Mouse (Mus musculus): ENCODE measurements at regions not wholly inside any gene's neighbourhood (a gene's known extent, or its start where the extent isn't known, plus 50 kb on each side); places are given as distances from the start of the nearest gene placed in this dataset.

DNA sequence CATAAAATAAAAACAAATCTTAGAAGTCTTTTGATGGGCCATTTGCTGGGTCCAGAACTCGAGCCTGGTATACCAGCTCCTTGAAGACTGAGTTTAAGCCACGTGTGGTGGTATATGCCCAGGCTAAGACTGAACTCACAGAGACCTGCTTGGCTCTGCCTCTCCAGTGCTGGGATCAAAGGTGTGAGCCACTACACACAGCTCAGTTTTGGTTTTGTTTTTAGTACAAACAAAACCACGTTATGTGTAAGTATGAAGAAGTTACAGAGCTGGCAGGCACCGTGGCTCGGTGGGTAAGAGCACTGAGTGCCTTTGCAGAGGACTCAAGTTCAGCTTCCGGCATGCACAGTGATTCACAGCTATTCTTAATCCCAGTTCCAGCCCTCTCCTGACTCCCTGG is 75.6 kb downstream of the Wdr5 start:
- DNase-seq (ENCODE audit: low spot score), result no peak
- Histone ChIP-seq H3K9me3 (no peaks in the 10 kb centered on the region), H3K4me3 (no peak overlapping the region), H3K27ac (no peak overlapping the region), H3K36me3 (no peaks in the 10 kb centered on the region), H3K4me1 (peaks cover 11% of the 10 kb centered on the region), H3K27me3 (ENCODE audit: insufficient read depth, poor library complexity, severe bottlenecking) (peaks cover 41% of the 10 kb centered on the region)
- WGBS, result 80% methylated on average over 6 of the region's 6 CpGs

DNA sequence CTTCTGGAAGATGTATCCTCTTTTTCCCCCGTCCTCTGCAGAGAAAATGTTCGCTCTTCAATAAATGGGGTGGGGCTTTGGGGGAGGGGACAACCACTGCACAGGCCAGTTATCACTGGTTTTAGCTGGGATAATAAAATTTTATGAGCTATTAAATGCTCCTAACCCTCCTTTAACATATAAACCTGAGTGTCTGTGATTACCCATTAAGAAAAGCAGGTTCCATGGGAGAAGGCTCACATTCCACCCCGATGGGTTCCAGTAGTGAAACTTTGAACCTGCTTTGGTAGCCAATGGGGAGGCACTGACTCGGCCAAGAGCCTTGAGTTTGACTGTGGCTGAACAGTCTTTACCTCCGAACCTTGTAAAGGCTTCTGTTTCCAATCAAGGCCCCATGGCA is 76.7 kb downstream of the Wdr5 start:
- no peak overlapping the region for H3K27ac ChIP-seq
- H3K9me3 ChIP-seq, result no peaks in the 10 kb centered on the region
- 81% methylated on average over 5 of the region's 5 CpGs for WGBS
- no peak overlapping the region for H3K4me3 ChIP-seq
- DNase-seq (ENCODE audit: low spot score), result no peak
- peaks cover 52% of the 10 kb centered on the region for H3K27me3 ChIP-seq (ENCODE audit: insufficient read depth, poor library complexity, severe bottlenecking)
- no peaks in the 10 kb centered on the region for H3K36me3 ChIP-seq
- peaks cover 20% of the 10 kb centered on the region for H3K4me1 ChIP-seq

DNA sequence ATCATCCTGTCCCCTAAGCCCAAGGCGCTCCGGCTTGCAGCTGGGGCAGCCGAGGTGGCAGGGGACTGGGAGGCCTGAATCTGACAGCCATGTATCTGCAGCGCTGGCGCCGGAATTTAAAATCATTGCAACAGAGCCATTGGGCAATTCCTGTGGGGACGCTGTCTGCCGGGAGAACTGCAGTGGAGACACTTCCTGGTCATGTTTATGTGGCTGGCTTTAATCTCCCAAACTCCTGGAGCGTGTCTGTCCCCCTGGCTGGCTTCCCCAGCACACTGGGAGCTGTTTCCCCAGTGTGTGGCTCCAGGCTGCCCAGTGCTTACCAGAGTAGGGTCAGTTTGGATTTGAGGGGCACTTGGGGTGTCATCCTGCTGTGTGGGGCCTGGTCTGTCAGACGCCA is 78.4 kb downstream of the Wdr5 start:
- WGBS, result 39% methylated on average over 10 of the region's 10 CpGs
- Histone ChIP-seq H3K27me3 (ENCODE audit: insufficient read depth, poor library complexity, severe bottlenecking) (peaks cover 59% of the 10 kb centered on the region), H3K4me1 (peaks cover 20% of the 10 kb centered on the region), H3K4me3 (no peak overlapping the region), H3K27ac (peak overlapping the region; percentile 50; the same call in 1 of the 2 replicates), H3K36me3 (no peaks in the 10 kb centered on the region), H3K9me3 (peaks cover 8% of the 10 kb centered on the region; the same call in 1 of the 2 replicates)
- no peak for DNase-seq (ENCODE audit: low spot score)

DNA sequence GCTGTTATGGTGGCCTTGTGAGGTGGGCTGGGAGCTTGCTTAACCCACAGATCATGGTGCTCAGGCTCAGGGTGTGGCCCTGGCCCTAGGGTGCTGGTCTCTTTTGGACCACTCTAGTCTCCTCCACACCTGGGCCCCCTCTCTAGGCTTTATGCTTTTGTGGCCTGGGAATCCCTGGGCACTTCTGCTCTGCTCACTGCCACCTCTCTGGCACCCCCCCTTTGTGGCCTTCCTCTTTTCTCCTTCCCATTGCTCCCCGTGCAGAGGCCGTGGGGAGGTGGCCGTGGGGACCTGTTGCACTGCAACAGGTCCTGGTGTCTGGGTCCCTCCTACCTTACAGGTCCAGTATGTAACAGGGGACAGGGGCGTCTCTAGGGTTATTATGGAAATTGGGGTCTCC is 80.3 kb downstream of the Wdr5 start:
- Histone ChIP-seq H3K27me3 (ENCODE audit: insufficient read depth, poor library complexity, severe bottlenecking) (peaks cover 75% of the 10 kb centered on the region), H3K27ac (no peak overlapping the region), H3K4me3 (no peak overlapping the region), H3K4me1 (peaks cover 20% of the 10 kb centered on the region), H3K36me3 (no peaks in the 10 kb centered on the region), H3K9me3 (peaks cover 8% of the 10 kb centered on the region; the same call in 1 of the 2 replicates)
- 64% methylated on average over 4 of the region's 4 CpGs for WGBS
- no peak for DNase-seq (ENCODE audit: low spot score)

DNA sequence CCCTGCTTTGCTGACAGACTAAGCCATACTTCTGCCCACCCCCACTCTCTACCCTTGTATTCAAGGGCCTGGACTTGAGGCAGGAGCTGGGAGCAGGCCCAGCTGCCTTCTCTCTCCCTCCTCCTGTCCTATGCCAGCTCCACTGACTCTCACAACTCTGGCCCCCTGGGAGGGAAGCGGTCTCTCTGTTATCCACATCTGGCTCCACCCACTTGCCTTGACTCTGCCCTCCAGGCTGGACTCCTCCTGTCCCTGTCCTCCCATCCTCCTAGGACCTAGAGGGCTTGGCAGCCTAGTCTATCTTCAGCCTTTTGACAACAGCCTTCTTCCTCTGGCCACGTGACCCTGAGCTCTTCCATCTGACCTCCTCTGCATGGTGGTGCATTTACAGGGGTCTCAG is 80.0 kb upstream of the Rxra start:
- no peak for DNase-seq (ENCODE audit: low spot score)
- 28% methylated on average over 2 of the region's 2 CpGs for WGBS
- Histone ChIP-seq H3K4me3 (no peak overlapping the region), H3K4me1 (peaks cover 20% of the 10 kb centered on the region), H3K36me3 (no peaks in the 10 kb centered on the region), H3K27ac (no peak overlapping the region), H3K9me3 (peaks cover 8% of the 10 kb centered on the region; the same call in 1 of the 2 replicates), H3K27me3 (ENCODE audit: insufficient read depth, poor library complexity, severe bottlenecking) (peaks cover 84% of the 10 kb centered on the region)

DNA sequence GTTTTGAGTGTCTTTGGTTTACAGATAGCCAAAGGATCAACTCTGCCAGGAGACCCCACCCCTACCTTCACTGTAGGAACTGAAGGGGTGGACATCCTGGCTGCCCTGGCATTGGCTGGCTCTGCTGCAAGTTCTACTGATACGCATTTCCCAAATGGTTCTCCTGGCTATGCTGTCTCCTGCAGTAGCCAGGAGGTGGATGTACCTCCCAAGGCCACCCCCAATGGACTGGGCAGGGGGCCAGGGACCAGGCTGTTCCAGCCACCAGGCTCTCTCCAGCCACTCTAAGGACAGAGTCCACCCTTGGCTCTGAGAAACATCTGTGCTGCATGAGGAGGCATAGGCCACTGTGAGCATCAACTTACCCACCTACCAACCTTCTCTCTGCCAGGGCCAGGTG is 79.3 kb upstream of the Rxra start:
- no peak overlapping the region for H3K4me3 ChIP-seq
- DNase-seq (ENCODE audit: low spot score), result no peak
- H3K36me3 ChIP-seq, result no peaks in the 10 kb centered on the region
- WGBS, result 80% methylated on average over 1 of the region's 1 CpGs
- peaks cover 88% of the 10 kb centered on the region for H3K27me3 ChIP-seq (ENCODE audit: insufficient read depth, poor library complexity, severe bottlenecking)
- peaks cover 8% of the 10 kb centered on the region; the same call in 1 of the 2 replicates for H3K9me3 ChIP-seq
- no peak overlapping the region for H3K27ac ChIP-seq
- peaks cover 20% of the 10 kb centered on the region for H3K4me1 ChIP-seq

DNA sequence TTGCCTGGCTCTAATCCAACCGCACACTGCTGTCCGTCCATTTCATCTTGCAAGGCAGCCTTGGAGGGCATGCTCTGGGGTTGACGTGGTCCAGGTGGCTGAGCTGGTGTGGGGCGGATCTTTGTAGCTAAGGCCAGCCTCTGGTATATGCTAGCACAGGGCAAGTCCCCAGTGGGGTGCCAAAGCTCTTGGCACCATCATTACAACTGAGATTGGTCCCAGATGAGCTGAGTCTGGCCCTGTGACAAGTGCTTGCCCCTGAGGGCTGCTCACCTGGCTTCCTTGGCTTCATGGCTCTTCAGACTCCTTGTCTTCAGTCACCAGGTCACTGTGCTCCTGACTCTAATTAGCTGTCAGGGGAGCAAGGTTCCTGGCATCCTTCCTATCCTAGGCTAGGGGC is 78.3 kb upstream of the Rxra start:
- Histone ChIP-seq H3K36me3 (no peaks in the 10 kb centered on the region), H3K4me3 (no peak overlapping the region), H3K9me3 (peaks cover 8% of the 10 kb centered on the region; the same call in 1 of the 2 replicates), H3K27me3 (ENCODE audit: insufficient read depth, poor library complexity, severe bottlenecking) (peaks cover 90% of the 10 kb centered on the region), H3K27ac (no peak overlapping the region), H3K4me1 (peaks cover 18% of the 10 kb centered on the region)
- 78% methylated on average over 4 of the region's 4 CpGs for WGBS
- DNase-seq (ENCODE audit: low spot score), result no peak

DNA sequence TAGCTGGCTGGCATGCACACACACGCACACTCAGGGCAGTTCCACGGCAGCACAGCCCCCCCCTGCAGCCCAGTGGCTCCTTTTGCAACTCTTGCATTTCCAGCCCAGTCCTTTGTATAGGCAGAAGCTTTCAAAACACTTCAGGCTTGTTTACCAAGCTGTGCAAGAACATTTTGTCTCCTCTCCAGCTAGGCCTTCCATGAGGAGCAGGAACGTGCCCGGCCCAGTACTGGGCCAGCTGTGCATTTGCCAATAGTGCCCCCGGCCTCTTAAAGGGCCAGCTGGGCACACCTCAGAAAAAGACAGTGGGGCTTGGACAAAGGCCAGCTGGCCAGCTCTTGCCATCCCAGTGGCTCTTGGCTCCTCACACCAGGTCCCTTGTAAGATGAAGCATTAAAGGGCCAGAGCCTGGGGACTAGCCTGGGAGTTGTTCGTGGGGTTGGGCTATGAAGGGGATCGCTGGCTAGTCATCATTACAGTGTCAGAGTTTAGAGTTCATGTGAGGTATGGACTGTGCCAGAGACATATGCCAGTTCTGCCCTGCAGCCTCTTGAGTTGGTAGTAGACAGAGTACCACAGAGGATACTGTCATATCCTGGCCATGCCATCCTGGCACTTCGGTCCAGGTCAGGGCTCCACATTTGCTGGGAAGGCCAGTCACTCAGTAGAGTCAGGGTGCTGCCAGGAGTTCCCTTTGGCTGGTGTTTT is 77.0 kb upstream of the Rxra start:
- no peak for DNase-seq (ENCODE audit: low spot score)
- H3K4me1 ChIP-seq, result 0 out of 2 replicates have a peak, but pooled peaks cover 14% of the 10 kb centered on the region
- H3K27ac ChIP-seq, result no peak overlapping the region
- peaks cover 96% of the 10 kb centered on the region for H3K27me3 ChIP-seq (ENCODE audit: insufficient read depth, poor library complexity, severe bottlenecking)
- no peaks in the 10 kb centered on the region for H3K36me3 ChIP-seq
- peaks cover 8% of the 10 kb centered on the region; the same call in 1 of the 2 replicates for H3K9me3 ChIP-seq
- WGBS, result 88% methylated on average over 8 of the region's 8 CpGs
- H3K4me3 ChIP-seq, result no peak overlapping the region

DNA sequence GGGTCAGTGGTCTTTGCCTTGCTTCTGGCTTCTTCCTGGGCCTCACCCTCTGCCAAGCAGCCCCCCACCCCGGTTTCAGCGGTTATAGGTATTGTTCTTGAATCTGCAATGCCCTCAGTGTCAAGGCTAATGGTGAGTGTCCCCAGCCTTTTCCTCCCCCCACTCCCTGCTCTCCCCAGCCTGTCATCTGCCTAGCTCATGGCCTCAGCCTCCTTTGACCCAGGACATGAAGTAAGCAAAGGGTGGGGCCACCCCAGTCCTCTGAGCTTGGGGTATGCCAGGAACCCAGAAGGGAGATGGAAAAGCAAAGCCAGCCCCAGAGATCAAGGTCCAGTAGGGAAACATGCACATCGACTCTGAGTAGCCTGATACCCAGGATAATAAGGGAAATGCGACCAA is 76.5 kb upstream of the Rxra start:
- Histone ChIP-seq H3K36me3 (no peaks in the 10 kb centered on the region), H3K4me3 (no peak overlapping the region), H3K4me1 (0 out of 2 replicates have a peak, but pooled peaks cover 14% of the 10 kb centered on the region), H3K27me3 (ENCODE audit: insufficient read depth, poor library complexity, severe bottlenecking) (peaks cover 95% of the 10 kb centered on the region), H3K9me3 (peaks cover 8% of the 10 kb centered on the region; the same call in 1 of the 2 replicates), H3K27ac (no peak overlapping the region)
- WGBS, result 73% methylated on average over 4 of the region's 4 CpGs
- no peak for DNase-seq (ENCODE audit: low spot score)

DNA sequence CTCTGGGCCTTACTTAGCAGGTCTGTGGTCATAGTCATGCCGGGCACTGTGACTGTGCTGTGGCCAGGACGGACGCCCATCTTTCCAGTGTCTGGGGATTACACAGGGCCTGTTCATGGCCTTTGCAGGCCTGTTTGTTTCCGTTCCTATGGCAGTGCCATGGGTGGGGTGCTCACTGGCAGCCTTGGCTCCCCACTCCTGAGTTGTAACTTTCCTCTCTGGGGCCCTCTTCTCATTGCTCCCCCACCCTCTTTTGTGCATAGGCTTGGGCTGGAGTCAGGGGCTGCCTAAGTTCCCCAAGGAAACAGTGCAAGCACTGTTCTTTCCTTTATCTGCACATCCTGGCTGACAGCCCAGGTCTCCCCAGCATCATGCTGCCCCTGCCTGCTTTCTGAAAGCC is 72.9 kb upstream of the Rxra start:
- Histone ChIP-seq H3K9me3 (0 out of 2 replicates have a peak, but pooled peaks cover under 1% of the 10 kb centered on the region), H3K4me3 (no peak overlapping the region), H3K4me1 (0 out of 2 replicates have a peak, but pooled peaks cover 10% of the 10 kb centered on the region), H3K27ac (no peak overlapping the region; the same call in 1 of the 2 replicates), H3K36me3 (no peaks in the 10 kb centered on the region), H3K27me3 (ENCODE audit: insufficient read depth, poor library complexity, severe bottlenecking) (peaks cover 90% of the 10 kb centered on the region)
- no peak for DNase-seq (ENCODE audit: low spot score)
- WGBS, result 82% methylated on average over 4 of the region's 4 CpGs

DNA sequence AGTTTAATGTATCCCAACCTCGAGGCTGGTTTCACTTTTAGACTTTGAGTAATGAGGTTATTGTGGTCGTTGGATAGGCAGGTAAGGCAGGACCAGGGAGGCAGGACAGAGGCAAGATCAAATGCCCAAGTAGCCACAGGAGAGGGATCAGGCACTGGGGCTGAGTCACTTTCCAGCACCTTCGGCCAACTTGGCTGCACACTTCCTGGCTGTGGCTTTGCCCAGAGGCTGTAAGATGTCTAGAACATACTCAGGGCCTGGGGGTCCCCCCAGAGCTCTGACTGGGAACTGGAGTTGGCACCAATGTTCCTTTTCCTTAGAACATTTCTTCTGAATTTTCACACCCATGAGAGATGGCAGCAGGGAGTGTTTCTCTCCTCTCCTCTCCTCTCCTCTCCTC is 71.7 kb upstream of the Rxra start:
- 69% methylated on average over 3 of the region's 3 CpGs for WGBS
- Histone ChIP-seq H3K36me3 (no peaks in the 10 kb centered on the region), H3K4me1 (0 out of 2 replicates have a peak, but pooled peaks cover 10% of the 10 kb centered on the region), H3K4me3 (no peak overlapping the region), H3K27me3 (ENCODE audit: insufficient read depth, poor library complexity, severe bottlenecking) (peaks cover 85% of the 10 kb centered on the region), H3K9me3 (no peaks in the 10 kb centered on the region), H3K27ac (no peak overlapping the region)
- DNase-seq (ENCODE audit: low spot score), result no peak

DNA sequence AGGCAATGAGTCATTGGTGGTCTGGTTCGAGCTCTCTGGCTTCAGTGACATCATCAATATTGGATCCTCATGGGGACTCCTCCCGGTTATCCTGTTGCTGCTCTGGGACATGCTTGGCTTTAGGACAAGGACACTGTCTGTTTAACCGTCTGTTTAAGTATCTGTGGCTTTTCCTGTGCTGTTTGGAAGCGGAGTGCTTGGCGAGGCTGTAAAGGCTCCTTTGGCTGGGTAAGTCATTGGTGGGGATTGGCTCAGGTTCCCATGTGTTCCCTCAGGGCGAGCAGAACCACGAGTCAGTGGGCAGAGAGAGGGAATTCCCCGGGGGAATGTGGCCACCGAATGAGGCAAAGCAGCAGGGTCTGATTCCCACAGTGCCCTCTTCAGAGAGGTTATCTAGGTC is 69.4 kb upstream of the Rxra start:
- WGBS, result 68% methylated on average over 9 of the region's 9 CpGs
- DNase-seq (ENCODE audit: low spot score), result no peak
- no peak overlapping the region for H3K4me3 ChIP-seq
- peaks cover 63% of the 10 kb centered on the region for H3K27me3 ChIP-seq (ENCODE audit: insufficient read depth, poor library complexity, severe bottlenecking)
- no peaks in the 10 kb centered on the region for H3K9me3 ChIP-seq
- H3K27ac ChIP-seq, result no peak overlapping the region
- no peaks in the 10 kb centered on the region for H3K36me3 ChIP-seq
- H3K4me1 ChIP-seq, result 0 out of 2 replicates have a peak, but pooled peaks cover 10% of the 10 kb centered on the region

DNA sequence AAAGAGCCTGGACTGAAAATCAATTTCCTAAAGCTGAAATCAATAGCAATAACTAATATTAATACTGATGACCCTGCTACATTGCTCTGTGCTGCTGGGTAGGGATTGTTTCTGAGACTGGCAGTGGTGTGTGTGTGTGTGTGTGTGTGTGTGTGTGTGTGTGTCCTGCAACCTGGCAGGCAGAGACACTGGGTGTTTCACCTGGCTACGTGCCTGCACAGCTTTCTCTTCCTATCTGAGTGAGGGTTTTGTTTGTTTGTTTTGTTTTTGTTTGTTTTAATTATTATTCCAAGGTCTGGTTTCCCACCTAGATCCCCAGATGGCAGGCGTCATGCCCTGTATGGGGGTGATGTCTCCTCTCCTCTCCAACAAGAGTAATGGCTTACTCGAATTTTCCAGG is 54.5 kb upstream of the Rxra start:
- H3K4me3 ChIP-seq, result no peak overlapping the region
- peaks cover 6% of the 10 kb centered on the region; the same call in 1 of the 2 replicates for H3K4me1 ChIP-seq
- no peaks in the 10 kb centered on the region for H3K9me3 ChIP-seq
- H3K36me3 ChIP-seq, result no peaks in the 10 kb centered on the region
- no peak for DNase-seq (ENCODE audit: low spot score)
- 61% methylated on average over 3 of the region's 3 CpGs for WGBS
- no peak overlapping the region for H3K27ac ChIP-seq
- peaks cover 74% of the 10 kb centered on the region for H3K27me3 ChIP-seq (ENCODE audit: insufficient read depth, poor library complexity, severe bottlenecking)
